Mouse (Mus musculus) embryonic facial prominence, embryonic 11.5 days (tissue): ENCODE results near the gene Cln3. TPM values are rescaled to one million over a fixed set of nuclear protein-coding genes. Genes with fewer than 3 reads are reported as not detected.

Experiments used
- ATAC-seq: fragments of 200-750 bp; cut with Nextera tagmentation; replicated peaks from 2 replicates; pipeline ENCODE4 v1.8.0; 2017; ENCODE audit warnings: low read depth; ENCODE audit not compliant: insufficient number of reproducible peaks, low FRiP score, low TSS enrichment
- DNase-seq: peaks from one replicate; pipeline ENCODE4 v3.0.0-alpha.2; 2015; ENCODE audit warnings: low spot score
- H3K27ac ChIP-seq: fragments of 300-500 bp; sonication (generic); replicated peaks from 2 replicates; pipeline ENCODE4 v1.5.1; 2014; ENCODE audit warnings: mild to moderate bottlenecking, low read depth, low read length, control low read depth
- H3K27me3 ChIP-seq: fragments of 300-500 bp; sonication (generic); 2 replicates; pipeline ENCODE4 v1.6.1; 2014; ENCODE audit warnings: mild to moderate bottlenecking, low read length, moderate library complexity, mixed read lengths; ENCODE audit not compliant: control insufficient read depth, insufficient read depth
- H3K36me3 ChIP-seq: fragments of 300-500 bp; sonication (generic); replicated peaks from 2 replicates; pipeline ENCODE4 v1.6.1; 2014; ENCODE audit warnings: low read depth, mild to moderate bottlenecking, low read length, moderate library complexity, mixed read lengths; ENCODE audit not compliant: control insufficient read depth, insufficient read depth
- H3K4me1 ChIP-seq: fragments of 300-500 bp; sonication (generic); 2 replicates; pipeline ENCODE4 v1.6.1; 2014; ENCODE audit warnings: low read length, mixed read lengths; ENCODE audit not compliant: control insufficient read depth, insufficient read depth
- H3K4me2 ChIP-seq: fragments of 300-500 bp; sonication (generic); 2 replicates; pipeline ENCODE4 v1.6.1; 2014; ENCODE audit warnings: low read depth, mild to moderate bottlenecking, control low read depth, low read length, moderate library complexity
- H3K4me3 ChIP-seq: fragments of 300-500 bp; sonication (generic); 2 replicates; pipeline ENCODE4 v1.5.1; 2014; ENCODE audit warnings: low read depth, low read length, control low read depth
- H3K9ac ChIP-seq: fragments of 300-500 bp; sonication (generic); replicated peaks from 2 replicates; pipeline ENCODE4 v1.6.1; 2014; ENCODE audit warnings: mild to moderate bottlenecking, control low read depth, low read length
- H3K9me3 ChIP-seq: fragments of 300-500 bp; sonication (generic); replicated peaks from 2 replicates; pipeline ENCODE4 v1.6.1; 2016; ENCODE audit warnings: mild to moderate bottlenecking, low read length, inconsistent platforms, mixed read lengths; ENCODE audit not compliant: control insufficient read depth
- WGBS: fragments of 180-500 bp; shearing (Covaris S2); extraction: QIAGEN DNeasy Blood & Tissue Kit; methylation state at CpG from one replicate; pipeline ENCODE4 v1.1.7; 2014; 5-methylcytosine and 5-hydroxymethylcytosine counted together
- polyA plus RNA-seq: library from polyadenylated mRNA; unstranded; fragments of >200 nt; fragmentation: Nextera tagmentation; extraction: Ambion mirVana; gene quantifications from 2 replicates; pipeline ENCODE4 v1.2.1, GENCODE M21; 2014

Gene Cln3
- polyA plus RNA-seq, 1 experiment from 2014 or later = 24.4 TPM

DNA sequence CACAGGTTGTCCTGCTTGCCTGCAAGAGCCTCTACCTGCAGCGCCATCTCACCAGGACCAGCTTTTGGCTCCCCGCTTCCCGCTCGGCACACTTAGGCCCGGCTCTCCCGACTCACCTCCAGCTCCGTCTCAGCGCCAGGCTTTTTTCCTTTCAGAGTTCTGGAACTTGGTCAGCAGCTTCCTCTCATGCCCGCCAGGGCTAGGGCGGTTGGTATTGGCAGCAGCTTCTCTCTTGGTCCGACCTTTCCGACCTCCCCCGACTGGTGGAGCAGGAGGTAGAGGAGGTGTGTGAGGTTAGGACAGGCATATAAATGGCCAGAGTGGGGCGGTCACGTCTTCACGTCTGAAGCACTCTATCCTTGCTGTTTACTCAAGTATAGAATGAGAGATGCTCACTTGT, 39.2 kb upstream of the Cln3 start:
- DNase-seq = no peak
- Histone ChIP-seq H3K9ac (no peak overlapping the region), H3K4me2 (no peak overlapping the region), H3K4me1 (no peaks in the 10 kb centered on the region), H3K27ac (no peak overlapping the region), H3K4me3 (no peak overlapping the region), H3K27me3 (no peaks in the 10 kb centered on the region), H3K9me3 (no peaks in the 10 kb centered on the region), H3K36me3 (no peaks in the 10 kb centered on the region)
- WGBS = 67% methylated on average over 16 of the region's 16 CpGs
- no peak for ATAC-seq

DNA sequence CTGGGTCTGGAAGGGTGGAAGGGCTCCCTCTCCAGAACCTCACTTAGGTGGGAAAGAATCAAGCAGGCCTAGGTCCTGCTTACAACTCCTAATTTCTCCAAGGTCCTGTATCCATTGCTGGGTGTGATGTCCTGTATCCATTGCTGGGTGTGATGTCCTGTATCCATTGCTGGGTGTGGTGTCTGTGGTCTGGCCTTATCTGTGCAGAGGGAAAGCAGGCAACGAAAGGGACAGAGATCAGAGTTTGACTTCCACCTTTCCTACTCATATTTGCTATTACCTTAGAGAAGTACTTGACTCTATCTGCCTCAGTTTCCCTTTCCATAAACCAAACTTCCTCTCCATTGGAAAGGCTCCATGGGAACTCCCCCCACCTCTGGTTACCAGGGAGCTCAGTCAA, 37.8 kb upstream of the Cln3 start:
- ATAC-seq = no peak
- no peak for DNase-seq
- Histone ChIP-seq H3K9ac (no peak overlapping the region), H3K4me2 (no peak overlapping the region), H3K4me3 (no peak overlapping the region), H3K9me3 (no peaks in the 10 kb centered on the region), H3K27me3 (no peaks in the 10 kb centered on the region), H3K36me3 (no peaks in the 10 kb centered on the region), H3K4me1 (no peaks in the 10 kb centered on the region), H3K27ac (no peak overlapping the region)
- WGBS = 91% methylated on average over 1 of the region's 1 CpGs

DNA sequence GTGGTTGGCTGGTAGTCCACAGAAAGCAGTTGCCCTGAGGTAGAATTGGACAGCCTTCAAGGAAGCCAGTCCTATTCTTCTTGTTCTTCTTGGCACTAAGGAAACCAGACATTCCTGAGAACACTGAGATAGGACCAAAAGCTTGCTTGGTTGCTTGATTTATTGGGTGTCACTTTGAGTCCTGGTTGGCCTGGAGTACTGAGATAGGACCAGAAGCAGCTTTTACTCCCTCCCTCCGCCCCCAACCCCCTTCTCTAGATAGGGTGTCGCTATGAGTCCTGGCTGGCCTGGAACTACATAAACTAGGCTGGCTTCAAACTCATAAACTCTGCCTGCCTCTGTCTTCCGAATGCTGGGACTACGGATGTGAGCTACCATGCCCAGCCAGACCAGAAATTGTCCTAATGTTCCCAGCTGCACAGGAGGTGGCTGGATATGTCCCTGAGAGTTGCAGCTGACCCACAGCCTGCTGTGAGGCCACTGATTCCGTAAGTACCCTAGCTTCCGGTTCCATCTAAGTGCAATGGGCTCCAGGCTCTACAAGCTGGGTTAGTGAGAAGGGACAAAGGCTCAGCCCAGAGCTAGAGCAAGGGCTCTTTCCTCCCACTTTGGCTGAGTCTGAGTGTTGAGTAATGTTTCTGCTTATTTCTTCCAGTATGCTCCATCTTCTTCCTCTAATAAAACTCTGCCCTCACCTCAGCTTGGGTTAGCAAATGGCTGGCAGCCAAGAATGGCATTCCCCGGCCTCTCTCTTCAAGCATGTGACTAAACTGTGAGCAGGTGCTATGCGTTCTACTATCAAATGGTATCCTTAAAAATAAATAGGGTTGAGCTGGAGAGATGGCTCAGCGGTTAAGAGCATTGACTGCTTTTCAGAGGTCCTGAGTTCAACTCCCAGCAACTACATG, 36.1 kb upstream of the Cln3 start:
- no peak overlapping the region for H3K9ac ChIP-seq
- no peak overlapping the region for H3K4me2 ChIP-seq
- DNase-seq (no peak), ATAC-seq (no peak)
- H3K4me1 ChIP-seq = no peaks in the 10 kb centered on the region
- H3K9me3 ChIP-seq = no peaks in the 10 kb centered on the region
- 86% methylated on average over 9 of the region's 9 CpGs for WGBS
- H3K27ac ChIP-seq = no peak overlapping the region
- no peaks in the 10 kb centered on the region for H3K27me3 ChIP-seq
- H3K36me3 ChIP-seq = no peaks in the 10 kb centered on the region
- no peak overlapping the region for H3K4me3 ChIP-seq

DNA sequence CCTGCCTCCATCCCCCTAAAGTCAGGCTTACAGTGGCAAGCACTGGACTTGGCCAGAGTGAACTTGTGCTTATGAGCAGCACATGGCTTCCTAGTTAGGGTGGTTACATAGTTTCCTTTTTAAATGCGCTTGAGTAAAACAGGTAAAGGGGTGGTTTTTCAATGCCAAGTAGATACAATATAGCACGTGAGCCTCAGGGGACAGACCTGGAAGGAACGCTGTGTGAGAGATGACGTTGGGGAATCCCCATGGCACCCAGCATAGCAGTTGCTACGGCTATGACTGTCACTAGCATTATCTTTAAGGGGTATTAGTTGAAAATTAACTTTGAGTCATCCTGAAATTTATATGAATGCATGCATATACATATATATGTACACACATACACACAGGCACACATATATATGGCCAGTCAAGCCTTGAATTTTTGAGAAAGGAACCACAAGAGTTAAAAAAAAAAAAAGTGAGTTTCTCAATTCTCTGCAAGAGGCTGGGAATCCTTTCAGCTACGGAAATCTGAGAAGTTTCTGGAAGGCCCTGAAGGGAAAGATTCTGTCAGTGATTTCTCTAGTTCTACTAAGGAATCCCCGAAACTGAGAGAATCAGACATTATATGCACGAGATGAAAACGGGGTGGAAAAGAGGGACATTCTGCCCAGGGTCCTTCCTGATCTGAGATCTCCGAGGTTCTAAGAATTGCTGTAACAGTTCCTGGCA, 34.1 kb upstream of the Cln3 start:
- Histone ChIP-seq H3K27me3 (no peaks in the 10 kb centered on the region), H3K4me2 (no peak overlapping the region), H3K9ac (no peak overlapping the region), H3K9me3 (no peaks in the 10 kb centered on the region), H3K4me1 (no peaks in the 10 kb centered on the region), H3K27ac (no peak overlapping the region), H3K4me3 (no peak overlapping the region), H3K36me3 (no peaks in the 10 kb centered on the region)
- no peak for DNase-seq
- ATAC-seq = no peak
- WGBS = 76% methylated on average over 10 of the region's 10 CpGs

DNA sequence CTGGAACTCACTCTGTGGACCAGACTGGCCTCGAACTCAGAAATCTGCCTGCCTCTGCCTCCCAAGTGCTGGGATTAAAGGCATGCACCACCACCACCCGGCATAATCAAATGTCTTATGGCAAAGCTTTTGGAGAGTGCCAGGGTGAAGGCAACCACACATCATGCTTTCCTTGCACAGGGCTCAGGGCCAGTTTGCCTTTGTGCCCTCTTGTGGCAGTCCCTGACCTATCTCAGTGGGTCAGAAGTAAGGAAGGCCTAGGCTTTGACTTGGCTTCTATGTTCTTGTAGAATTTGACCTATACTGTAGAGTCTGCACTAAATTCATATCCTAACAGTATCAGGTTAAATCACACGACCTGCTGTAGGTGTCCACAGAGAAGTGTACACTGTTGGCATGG, 31.1 kb upstream of the Cln3 start:
- no peak overlapping the region for H3K27ac ChIP-seq
- H3K4me1 ChIP-seq = no peaks in the 10 kb centered on the region
- DNase-seq = no peak
- H3K4me3 ChIP-seq = no peak overlapping the region
- H3K4me2 ChIP-seq = no peak overlapping the region
- H3K9ac ChIP-seq = no peak overlapping the region
- no peak for ATAC-seq
- WGBS = 76% methylated on average over 3 of the region's 3 CpGs
- no peaks in the 10 kb centered on the region for H3K27me3 ChIP-seq
- H3K36me3 ChIP-seq = no peaks in the 10 kb centered on the region
- no peaks in the 10 kb centered on the region for H3K9me3 ChIP-seq

DNA sequence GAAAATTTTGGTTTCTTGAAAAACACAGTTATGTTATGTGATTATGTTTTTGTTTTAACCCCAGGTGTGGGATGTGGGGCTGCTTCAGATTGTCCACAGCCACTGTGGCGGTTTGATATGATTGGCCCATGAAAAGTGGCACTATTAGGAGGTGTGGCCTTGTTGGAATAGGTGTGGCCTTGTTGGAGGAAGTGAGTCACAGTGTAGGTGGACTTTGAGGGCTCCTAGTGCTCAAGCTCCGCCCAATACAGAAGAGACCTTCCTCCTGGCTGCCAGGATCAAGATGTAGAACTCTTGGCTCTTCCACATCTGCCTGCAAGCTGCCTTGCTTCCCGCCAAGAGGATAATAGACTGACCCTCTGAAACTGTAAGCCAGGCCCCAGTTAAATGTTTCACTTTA, 27.1 kb upstream of the Cln3 start:
- no peaks in the 10 kb centered on the region for H3K27me3 ChIP-seq
- no peaks in the 10 kb centered on the region for H3K36me3 ChIP-seq

DNA sequence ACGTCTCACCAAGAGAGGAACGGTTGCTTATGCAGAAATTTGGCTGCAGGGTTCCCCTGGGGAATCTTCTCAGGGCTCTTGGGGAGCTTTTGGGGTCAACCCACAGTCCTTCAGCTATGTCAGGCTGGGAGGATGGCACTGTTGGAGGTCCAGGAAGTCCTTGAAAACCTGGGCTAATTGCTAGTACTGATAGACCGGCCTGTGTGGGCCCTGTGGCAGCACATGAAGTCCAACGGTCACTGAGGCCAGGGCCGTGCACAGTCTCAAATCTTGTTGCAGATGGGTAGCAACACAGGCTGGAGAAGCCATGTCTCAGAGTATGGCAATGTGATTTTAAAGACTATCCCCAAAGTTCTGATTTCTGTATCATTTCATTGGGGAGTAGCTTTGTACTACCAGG, 22.2 kb upstream of the Cln3 start:
- Histone ChIP-seq H3K9me3 (no peaks in the 10 kb centered on the region), H3K4me3 (no peak overlapping the region), H3K27ac (no peak overlapping the region), H3K9ac (no peak overlapping the region), H3K27me3 (no peaks in the 10 kb centered on the region), H3K36me3 (no peaks in the 10 kb centered on the region), H3K4me1 (no peaks in the 10 kb centered on the region), H3K4me2 (no peak overlapping the region)
- 81% methylated on average over 5 of the region's 5 CpGs for WGBS
- DNase-seq (no peak), ATAC-seq (no peak)

More for the DNA sequence above, 27.1 kb upstream of the Cln3 start:
- no peak overlapping the region for H3K9ac ChIP-seq
- H3K4me3 ChIP-seq = no peak overlapping the region
- WGBS = 73% methylated on average over 3 of the region's 3 CpGs
- no peak overlapping the region for H3K4me2 ChIP-seq
- H3K9me3 ChIP-seq = no peaks in the 10 kb centered on the region
- H3K4me1 ChIP-seq = no peaks in the 10 kb centered on the region
- DNase-seq (no peak), ATAC-seq (no peak)
- H3K27ac ChIP-seq = no peak overlapping the region

DNA sequence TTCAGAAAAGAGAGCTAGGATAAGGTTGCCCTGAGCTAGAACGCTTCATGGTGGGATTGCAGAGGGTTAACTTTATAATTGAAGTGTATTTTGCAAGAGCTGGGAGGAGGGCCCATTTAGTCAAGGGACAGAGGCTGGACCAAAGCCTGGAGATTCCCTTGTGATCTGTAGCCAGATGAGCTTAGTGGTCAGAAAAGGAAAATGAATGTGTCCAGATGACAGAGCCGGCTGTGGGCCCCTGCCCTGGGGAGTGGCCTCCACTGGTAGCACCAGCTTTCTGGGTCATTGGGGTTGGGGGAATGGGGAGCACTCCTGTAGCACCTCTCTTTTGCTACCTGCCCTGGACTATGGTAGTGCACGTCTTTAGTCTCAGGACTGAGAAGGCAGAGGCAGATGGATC, 21.4 kb upstream of the Cln3 start:
- H3K4me2 ChIP-seq = no peak overlapping the region
- no peak for DNase-seq
- no peaks in the 10 kb centered on the region for H3K27me3 ChIP-seq
- no peaks in the 10 kb centered on the region for H3K9me3 ChIP-seq
- no peaks in the 10 kb centered on the region for H3K36me3 ChIP-seq
- WGBS = 66% methylated on average over 3 of the region's 3 CpGs
- no peak for ATAC-seq
- no peak overlapping the region for H3K4me3 ChIP-seq
- no peak overlapping the region for H3K9ac ChIP-seq
- H3K4me1 ChIP-seq = no peaks in the 10 kb centered on the region
- H3K27ac ChIP-seq = no peak overlapping the region
